Mouse (Mus musculus) T-helper 17 cell (primary cell): ENCODE measurements around the gene Gm10153.
"Not testable (repeated sequence)": the region's sequence is repeated elsewhere in the genome, so short reads cannot be mapped to it uniquely, and the experiment has no call there.

Experiments used
- in situ Hi-C, 2 experiments: fragments of 300-600 bp; cut with MboI, MseI; formaldehyde crosslinking; loops; 1 replicate in 1 of 2; 2 replicates in 1 of 2; pipeline ENCODE4 v1.15.1; 2025; ENCODE audit warnings: high pct_unique_total_duplicates in 2 of 2

The Gm10153 gene

DNA sequence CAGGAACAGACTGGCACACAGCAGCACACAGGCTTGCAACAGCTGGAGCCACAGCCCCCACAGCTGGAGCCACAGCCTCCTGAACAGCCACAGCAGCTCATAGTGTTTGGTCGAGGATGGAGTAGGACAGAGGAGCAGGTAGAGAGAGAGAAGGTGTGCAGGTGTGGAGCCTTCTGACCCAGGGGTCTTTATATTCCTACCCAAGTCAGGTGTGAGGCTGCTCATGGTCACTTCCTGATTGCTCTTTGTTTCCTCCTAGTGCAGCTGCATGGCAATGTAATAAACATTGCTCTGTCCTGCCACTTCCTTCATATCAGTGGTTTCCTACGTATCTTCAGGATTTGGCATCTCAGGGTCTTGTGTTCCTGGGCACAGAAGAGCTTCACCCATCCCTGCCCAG, at the start of gene Gm10153:
Gene Gm10153 (minus strand): TSS at position 101 of the 400 bp plus-strand sequence.
- in situ Hi-C loops, result loop anchor here in 1 of 2 experiments (5.0 to 10.0 kb wide), 2 partner anchors 52 to 935 kb away; partner anchors contain the start of gene Gm40460

DNA sequence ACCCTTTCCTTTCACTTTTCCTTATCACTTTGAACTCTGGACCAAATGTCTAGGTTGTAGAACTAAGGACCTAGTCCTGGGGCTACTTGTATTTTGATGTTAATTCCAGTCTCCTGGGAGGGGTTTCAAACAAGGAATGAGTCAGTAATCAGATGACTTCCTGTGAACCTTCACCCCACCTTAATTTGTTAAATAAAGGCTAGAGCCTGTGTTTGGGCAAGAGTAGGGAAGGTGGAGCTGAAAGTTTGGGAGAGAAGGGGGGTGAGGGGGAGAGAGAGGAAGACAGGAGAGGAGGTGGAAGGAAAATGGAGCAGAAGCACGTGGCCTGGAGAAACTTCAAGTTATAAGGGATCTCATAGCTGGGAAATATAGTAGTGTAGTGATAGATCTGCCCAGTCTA, 41.4 kb upstream of the Gm10153 start:
- in situ Hi-C loops, result no loop called here

DNA sequence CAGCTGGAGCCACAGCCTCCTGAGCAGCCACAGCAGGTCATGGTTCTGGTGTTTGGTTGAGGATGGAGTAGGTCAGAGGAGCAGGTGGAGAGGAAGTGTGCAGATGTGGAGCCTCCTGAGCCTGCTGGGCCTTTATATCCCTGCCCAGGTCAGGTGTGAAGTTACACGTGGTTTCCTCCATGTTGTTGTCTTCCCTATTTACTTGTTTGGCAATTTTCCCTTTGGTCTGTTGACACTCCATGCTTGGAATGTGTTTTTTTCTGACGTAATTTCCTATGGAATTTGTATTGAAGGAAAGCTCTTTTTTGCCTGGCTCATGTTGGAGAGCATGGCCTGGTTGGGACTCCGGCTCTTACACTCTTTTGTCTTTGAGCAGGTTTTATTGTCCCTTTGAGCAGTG, 39.7 kb upstream of the Gm10153 start, which contains the start of gene Krtap5-5:
Gene Krtap5-5 (minus strand): TSS at position 101 of the 400 bp plus-strand sequence.
- in situ Hi-C loops, result not testable (repeated sequence)

DNA sequence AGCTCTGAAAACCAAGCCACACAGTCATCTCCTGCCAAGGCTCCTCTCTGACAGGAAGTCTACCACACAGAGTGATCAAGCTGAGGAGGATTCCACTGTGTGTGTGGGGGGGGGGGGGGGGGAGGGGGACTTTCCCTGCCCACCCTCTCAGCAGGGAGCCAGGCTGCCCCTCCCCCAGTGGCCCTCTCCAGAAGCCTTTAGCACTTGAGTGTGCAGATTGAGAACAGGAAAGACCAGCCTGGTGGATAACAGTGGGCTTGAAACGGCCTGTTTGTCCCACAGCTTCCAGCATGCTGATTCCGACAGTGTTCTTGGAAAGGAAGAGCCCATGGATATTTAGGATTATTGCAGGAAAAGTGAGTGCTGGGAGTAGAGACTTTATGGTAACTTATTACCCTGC, 34.3 kb upstream of the Gm10153 start:
- in situ Hi-C loops, result no loop called here

DNA sequence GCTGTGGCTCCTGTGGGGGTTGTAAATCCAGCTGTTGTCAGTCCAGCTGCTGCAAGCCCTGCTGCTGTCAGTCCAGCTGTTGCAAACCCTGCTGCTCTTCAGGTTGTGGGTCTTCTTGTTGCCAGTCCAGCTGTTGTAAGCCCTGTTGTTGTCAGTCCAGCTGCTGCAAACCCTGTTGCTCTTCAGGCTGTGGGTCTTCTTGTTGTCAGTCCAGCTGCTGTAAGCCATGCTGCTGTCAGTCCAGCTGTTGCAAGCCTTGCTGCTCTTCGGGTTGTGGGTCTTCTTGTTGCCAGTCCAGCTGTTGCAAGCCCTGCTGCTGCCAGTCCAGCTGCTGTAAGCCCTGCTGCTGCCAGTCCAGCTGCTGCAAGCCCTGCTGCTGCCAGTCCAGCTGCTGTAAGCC, 21.9 kb upstream of the Gm10153 start:
- in situ Hi-C loops, result not testable (repeated sequence)

DNA sequence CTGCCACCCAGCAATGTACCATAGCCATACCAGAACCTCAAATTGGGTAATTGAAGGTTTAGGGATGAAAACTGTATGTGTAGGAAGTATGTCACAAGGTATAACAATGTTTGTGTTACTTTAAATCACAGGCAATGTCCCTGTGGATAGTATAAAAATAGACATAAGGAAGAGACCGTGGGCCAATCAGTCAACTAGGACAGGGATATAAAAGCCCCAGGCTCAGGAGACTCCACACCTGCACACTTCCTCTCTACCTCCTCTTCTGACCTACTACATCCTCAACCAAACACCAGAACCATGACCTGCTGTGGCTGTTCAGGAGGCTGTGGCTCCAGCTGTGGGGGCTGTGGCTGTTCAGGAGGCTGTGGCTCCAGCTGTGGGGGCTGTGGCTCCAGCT, 21.4 kb upstream of the Gm10153 start, which contains the start of gene Gm7579:
Gene Gm7579 (plus strand): TSS at position 301 of the 400 bp plus-strand sequence.
- in situ Hi-C loops, result no loop called here

DNA sequence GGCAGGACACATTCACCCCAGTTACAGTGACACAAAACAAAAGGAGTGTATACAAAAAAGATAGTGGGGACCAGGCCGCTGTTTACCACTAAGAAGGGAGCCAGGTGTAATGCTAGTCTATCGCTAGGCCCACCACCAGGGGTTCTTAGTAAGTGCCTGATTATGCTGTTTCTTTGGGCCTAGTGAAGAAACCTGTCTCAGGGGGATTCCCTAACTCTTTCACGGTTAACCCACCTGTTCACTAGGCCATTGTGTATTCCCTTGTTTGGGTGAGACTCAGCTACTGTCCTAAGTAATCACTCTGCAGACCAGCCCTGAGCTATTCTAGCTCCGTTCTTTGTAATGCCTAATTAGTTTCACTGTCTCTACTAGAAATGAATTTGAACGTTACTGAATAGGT, 16.7 kb upstream of the Gm10153 start:
- in situ Hi-C loops, result not testable (repeated sequence)

DNA sequence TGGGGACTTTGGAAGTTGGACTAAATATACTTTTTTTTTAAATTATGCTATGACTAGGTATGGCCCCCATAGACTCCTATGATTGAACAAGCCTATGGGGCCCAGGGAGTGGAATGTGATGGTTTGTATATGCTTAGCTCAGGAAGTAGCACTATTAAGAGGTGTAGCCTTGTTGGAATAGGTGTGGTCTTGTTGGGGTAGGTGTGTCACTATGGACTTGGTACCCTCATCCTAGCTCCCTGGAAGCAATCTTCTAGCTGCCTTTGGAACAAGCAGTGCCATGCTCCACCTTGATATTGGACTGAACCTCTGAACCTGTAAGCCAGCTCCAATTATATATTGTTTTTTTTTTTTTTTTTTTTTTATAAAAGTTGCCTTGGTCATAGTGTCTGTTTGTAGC, 15.3 kb upstream of the Gm10153 start:
- in situ Hi-C loops, result no loop called here

DNA sequence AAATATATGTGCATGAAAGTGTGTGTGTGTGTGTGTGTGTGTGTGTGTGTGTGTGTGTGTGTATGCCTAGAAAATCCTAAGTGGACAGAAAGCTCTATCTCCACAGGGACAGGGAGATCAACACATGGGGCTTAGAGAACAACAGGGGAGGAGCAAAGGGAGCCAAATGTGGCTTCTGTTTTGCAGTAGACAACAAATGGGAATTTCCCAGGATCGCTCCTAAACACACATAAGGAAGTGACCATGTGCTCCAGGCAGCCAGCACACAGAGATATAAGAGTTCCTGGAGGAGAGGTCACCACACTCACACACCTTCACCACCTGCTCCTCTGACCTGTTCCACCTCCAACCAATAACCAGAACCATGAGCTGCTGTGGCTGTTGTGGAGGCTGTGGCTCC, 10.9 kb upstream of the Gm10153 start, which contains the start of gene Krtap5-3:
Gene Krtap5-3 (plus strand): TSS at position 301 of the 400 bp plus-strand sequence.
- in situ Hi-C loops, result no loop called here

DNA sequence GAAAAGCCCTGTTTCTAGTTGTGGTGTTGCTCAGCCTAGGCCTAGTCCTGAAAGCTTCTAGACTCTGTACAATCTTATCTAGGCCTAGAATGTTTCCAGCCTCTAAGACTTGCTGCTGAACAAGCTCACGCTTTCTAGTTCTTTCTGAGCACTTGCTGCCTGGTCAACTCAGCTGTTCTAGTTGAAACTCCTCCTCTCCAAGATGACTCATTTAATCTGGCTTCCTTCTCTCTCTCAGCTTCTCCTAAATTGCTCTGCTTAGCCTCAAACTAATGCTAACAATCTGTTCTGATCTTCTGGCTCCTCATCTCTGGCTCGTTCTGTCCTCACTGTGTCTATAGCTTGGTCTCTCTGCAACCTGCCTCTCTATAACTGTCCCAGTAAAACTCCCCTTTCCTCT, 8.6 kb upstream of the Gm10153 start:
- in situ Hi-C loops, result loop anchor here in 1 of 2 experiments (10.0 kb wide), 1 partner anchor 926 kb away; no protein-coding TSS in a partner anchor

DNA sequence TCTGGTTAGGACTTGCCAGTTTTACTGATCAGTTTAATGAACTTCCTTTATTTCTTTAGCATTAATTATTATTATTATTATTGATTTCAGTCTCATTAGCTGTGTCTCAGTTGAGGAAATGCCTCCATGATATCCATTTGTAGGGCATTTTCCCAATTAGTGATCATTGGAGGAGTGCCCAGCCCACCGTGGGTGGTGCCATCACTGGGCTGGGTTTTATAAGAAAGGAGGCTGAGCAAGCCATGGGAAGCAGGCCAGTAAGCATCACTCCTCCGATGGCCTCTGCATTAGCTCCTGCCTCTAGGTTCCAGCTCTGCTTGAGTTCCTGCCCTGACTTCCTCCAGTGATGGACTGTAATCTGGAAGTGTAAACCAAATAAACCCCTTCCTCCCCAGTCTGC, 2.0 kb downstream of the Gm10153 start:
- in situ Hi-C loops, result no loop called here

DNA sequence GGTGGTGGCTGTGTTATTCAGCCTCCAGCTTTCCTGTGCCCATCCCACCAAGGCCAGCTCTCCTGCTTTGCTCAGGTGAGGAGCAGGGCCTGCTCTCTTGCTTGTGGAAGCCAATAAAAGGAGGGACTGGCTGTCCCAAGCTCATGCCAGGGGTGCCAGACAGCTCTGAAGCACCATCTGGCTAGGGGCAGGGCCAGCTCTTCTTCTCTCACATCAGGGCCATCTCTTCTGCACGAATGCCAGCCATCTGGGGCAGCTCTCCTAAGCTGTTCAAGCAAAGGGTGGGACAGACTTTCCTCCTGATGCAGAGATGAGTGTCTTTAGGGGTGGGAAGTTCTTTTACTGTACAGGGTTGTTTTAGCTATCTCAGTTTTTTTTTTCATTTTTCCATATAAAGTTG, 9.2 kb downstream of the Gm10153 start:
- in situ Hi-C loops, result no loop called here

DNA sequence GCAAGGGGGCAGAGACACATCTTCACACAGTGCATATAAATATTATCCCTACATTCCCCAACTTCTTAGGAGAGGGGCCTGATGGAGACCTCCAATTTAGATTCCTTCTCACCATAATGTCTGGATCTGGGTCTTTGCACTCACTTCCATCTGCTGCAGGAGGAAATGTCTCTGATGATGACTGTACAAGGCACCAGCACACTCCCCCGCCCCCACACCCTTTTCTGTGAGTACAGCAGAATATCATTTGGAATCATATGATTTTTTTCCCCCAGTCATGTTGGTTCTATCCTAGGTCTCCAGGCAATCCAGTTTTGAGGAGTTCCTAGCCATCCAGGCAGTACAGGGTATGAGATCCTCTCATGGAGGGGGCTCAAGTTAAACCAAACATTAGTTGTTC, 11.5 kb downstream of the Gm10153 start:
- in situ Hi-C loops, result no loop called here

DNA sequence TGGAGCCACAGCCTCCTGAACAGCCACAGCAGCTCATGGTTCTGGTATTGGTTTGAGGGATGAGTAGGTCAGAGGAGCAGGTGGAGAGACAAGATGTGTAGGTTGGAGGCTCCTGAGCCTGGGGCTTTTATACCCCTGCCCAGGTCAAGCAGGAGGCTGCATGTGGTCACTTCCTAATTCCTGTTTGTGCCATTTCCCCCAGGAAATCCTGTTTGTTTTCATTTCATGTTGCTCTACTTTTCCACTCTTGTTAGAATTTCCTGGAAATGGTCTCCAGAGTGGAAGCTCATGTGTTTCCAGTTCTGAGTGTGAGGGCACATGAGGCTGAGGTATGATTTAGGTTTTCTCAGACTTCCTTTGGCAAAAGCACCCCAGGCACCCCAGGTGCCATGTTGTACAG, 14.3 kb downstream of the Gm10153 start, which contains the start of gene Krtap5-2:
Gene Krtap5-2 (minus strand): TSS at position 101 of the 400 bp plus-strand sequence.
- in situ Hi-C loops, result not testable (repeated sequence)

DNA sequence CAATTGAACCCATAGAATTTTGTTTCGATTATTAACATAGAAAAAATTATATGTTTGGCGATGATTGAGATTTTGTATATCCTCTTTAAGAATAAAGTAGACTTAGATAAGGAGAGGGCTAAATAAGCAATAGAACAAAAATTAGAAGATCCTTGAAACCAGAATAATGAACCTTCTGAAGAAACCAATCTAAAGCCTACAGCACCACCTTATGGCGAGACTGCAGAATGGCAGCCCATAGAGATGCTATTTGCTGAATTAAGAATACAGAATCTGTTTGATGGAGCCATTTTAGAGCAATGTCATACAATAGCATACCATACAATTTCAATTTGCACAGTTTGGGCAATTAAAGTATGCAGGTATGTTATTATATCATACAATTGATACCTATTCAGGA, 20.4 kb downstream of the Gm10153 start:
- in situ Hi-C loops, result no loop called here

DNA sequence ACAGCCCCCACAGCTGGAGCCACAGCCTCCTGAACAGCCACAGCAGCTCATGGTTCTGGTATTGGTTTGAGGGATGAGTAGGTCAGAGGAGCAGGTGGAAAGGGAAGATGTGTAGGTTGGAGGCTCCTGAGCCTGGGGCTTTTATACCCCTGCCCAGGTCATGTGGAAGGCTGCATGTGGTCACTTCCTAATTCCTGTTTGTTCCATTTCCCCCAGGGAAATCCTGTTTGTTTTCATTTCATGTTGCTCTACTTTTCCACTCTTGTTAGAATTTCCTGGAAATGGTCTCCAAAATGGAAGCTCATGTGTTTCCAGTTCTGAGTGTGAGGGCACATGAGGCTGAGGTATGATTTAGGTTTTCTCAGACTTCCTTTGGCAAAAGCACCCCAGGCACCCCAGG, 24.6 kb downstream of the Gm10153 start, which contains the start of gene Gm4553:
Gene Gm4553 (minus strand): TSS at position 101 of the 400 bp plus-strand sequence.
- in situ Hi-C loops, result not testable (repeated sequence)

DNA sequence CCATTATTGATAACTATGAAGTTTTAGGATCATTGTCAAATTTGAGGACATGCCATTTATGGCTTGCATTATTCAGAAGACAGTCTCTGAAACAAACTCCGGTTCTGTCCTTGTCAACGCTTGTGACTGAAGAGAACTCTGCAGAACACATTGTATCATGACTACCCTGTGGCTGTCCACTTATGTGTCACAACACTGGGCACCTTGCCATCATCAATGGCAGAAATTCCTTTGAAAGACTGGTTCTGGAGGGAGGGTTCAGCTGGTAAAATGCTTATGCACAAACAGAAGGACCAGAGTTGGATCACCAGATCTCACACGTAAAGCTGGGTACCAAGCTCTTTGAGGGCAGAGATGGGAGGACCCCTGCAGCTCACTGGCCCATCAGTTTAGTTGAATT, 30.8 kb downstream of the Gm10153 start:
- in situ Hi-C loops, result no loop called here

DNA sequence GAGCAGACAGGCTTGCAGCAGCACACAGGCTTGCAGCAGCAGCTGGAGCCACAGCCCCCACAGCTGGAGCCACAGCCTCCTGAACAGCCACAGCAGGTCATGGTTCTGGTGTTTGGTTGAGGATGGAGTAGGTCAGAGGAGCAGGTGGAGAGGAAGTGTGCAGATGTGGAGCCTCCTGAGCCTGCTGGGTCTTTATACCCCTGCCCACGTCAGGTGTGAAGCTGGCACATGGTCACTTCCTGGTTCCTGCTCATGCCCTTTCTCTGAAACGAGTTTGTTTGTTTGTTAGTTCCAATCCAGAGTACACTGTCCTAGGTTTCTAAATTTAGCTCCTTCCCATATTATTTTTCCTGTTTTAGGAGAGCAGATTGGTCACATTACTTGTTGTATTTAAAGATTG, 33.2 kb downstream of the Gm10153 start, which contains the start of gene Gm29735:
Gene Gm29735 (minus strand): TSS at position 101 of the 400 bp plus-strand sequence.
- in situ Hi-C loops, result not testable (repeated sequence)

DNA sequence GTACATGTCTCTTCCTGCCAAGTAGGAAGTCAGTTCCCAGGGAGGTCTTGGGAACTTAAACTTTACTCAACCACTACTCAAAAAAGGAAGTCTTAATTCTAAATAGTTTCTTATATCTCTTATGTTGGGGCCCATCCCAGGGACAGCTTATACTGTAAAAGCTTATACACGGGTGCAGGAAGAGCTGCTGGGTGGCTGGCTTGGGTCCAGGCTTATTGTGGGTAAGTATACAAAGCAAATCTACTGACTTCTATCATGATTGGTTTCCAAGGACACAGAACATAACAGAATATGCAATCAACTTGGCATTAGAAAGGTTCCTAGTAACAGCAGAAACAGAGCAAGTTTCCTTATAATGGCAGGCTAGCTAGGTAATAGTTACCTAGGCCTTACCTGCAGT, 34.9 kb downstream of the Gm10153 start:
- in situ Hi-C loops, result no loop called here

DNA sequence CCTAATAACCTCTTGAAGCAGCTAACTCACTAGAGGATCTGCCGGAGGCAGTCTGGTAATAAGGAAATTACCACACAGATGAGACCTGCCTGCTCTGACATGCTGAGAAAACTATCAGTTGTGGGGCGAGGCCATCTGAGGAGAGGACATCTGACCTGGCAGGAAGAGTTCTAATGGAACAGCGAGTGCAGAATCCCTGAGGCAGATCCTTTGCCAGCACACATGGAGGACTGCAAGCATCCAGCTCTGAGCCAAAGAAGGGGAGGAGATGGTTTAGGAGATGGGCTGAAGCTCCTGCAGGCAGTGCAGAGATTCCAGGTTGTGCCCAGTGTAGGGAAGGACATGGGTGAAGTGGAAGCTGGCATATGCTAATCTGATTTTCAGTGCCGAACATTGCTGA, 38.0 kb downstream of the Gm10153 start:
- in situ Hi-C loops, result no loop called here

DNA sequence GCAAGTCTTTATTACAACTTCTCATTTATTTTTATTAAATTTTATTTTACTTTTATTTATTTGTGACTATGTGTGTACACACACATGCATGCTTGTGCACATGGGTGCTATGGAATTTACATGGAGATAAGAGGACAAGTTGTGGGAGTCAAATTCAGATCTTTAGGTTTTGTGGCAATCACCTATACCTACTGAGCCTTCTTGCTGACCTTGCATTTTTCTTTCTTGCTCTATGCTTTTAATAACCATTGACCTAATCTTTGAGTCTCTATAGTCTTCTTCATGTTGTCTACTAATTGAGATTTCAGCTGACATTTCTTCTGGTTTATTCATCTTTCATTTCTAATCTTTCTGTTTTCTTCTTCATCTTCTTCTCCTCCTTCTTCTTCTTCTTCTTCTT, 41.6 kb downstream of the Gm10153 start:
- in situ Hi-C loops, result loop anchor here in 1 of 2 experiments (10.0 kb wide), 1 partner anchor 404 kb away; no protein-coding TSS in a partner anchor

DNA sequence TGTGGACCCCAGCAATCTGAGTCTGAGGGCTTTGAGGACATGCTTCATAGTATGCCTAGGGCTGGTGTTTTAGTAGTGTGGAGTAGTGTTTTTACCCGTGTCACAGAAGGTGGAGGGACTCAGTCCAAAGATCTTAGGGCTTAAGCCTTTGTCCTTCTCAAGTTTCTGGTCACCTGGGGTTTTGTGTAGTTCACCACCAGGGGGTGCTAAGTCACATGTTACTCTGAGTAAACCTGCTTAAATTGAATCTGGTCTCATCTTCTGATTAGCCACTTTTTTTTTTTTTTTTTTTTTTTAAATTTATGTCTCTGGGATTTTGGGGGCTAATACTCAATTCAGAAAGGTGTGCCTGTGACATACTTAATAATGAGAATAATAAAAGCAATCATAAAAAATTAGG, 44.2 kb downstream of the Gm10153 start:
- in situ Hi-C loops, result loop anchor here in 1 of 2 experiments (10.0 kb wide), 1 partner anchor 401 kb away; no protein-coding TSS in a partner anchor

DNA sequence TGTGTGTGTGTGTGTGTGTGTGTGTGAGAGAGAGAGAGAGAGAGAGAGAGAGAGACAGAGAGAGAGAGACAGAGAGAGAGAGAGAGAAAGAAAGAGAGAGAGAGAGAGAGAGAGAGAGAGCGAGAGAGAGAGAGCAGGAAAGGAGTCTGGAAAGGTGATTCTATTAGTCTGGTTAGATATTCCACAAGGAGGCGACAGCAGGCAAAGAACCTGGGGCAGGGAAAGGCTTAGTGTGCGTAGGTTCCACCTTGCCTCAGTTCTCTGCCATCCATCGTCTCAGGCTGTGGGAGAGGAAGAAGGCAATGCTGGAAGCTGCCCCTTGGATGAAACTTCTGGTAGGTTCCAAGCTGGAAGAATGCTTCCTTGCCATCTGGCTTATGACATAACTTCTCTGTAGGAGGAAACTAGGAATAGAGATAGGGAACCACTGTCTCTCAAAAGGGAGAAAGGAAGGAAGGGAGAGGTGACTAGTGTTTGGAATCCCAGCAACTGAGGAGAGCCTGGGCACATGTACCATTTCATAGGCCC, 44.7 kb downstream of the Gm10153 start:
- in situ Hi-C loops, result loop anchor here in 1 of 2 experiments (10.0 kb wide), 1 partner anchor 401 kb away; no protein-coding TSS in a partner anchor
